In the genomic region with DNA sequence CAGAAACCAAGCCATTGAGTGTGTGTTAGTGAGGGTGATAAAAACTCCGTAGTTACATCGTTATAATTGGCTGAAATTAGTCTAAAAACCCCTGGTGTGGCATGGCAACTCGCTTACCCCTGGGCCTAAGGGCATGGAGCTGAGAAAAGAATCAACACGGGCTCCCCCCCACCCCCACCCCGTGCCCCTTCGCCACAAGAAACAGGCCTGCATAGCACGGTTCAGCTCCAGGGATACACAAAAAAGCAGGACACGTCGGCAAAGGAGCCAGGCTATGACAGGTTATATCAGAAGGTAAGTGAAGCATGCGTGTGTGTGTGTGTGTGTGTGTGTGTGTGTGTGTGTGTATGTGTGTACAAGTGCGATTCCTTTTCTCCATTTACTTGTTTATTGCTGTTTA, we compare ENCODE assay signal across 16 mouse cellular contexts.
"Had no signal": no experiment of that assay in that cellular context is flagged by ENCODE, and none has a peak within 500 bp of the region (broad histone marks: within the 10 kb centered on the region; RNA-seq: fewer than 3 reads in every experiment).

No protein-coding gene starts in this region.

- H3K27me3 ChIP-seq: neural tube, embryonic 12.5 days; neural tube, embryonic 13.5 days; neural tube, embryonic 15.5 days; stomach, embryonic 15.5 days had no signal

- H3K27ac ChIP-seq: neural tube, embryonic 12.5 days; neural tube, embryonic 13.5 days; neural tube, embryonic 15.5 days; stomach, embryonic 15.5 days; stomach, postnatal 0 days had no signal

- H3K4me2 ChIP-seq: neural tube, embryonic 12.5 days; neural tube, embryonic 13.5 days; neural tube, embryonic 15.5 days; stomach, embryonic 15.5 days had no signal

- H3K4me1 ChIP-seq: neural tube, embryonic 12.5 days; neural tube, embryonic 13.5 days; neural tube, embryonic 15.5 days; stomach, embryonic 15.5 days had no signal

- H3K4me3 ChIP-seq: neural tube, embryonic 12.5 days; neural tube, embryonic 13.5 days; neural tube, embryonic 15.5 days; stomach, embryonic 15.5 days had no signal

- H3K36me3 ChIP-seq: neural tube, embryonic 12.5 days; neural tube, embryonic 13.5 days; neural tube, embryonic 15.5 days; stomach, embryonic 15.5 days had no signal

- H3K9me3 ChIP-seq: neural tube, embryonic 12.5 days; neural tube, embryonic 13.5 days; neural tube, embryonic 15.5 days; stomach, embryonic 15.5 days had no signal

- H3K9ac ChIP-seq: neural tube, embryonic 12.5 days; neural tube, embryonic 13.5 days; neural tube, embryonic 15.5 days; stomach, embryonic 15.5 days had no signal

- DNase-seq: right cerebral cortex, adult 18-20 months; right cerebral cortex, postnatal 14 days; right cerebral cortex, postnatal 25 days; right cerebral cortex, postnatal 4 days; spleen, adult 18-20 months; thymus, adult 18-20 months; thymus, adult 2 months; thymus, postnatal 14 days; thymus, postnatal 25 days; thymus, postnatal 36 days; thymus, postnatal 4 days had no signal
